Mouse (Mus musculus) adrenal gland, postnatal 4 days (tissue): ENCODE measurements around the gene Ift52. TPM values are rescaled to one million over a fixed set of nuclear protein-coding genes. Genes with fewer than 3 reads are reported as not detected.
"Not testable (repeated sequence)": the region's sequence is repeated elsewhere in the genome, so short reads cannot be mapped to it uniquely, and the experiment has no call there.

Experiments
- DNase-seq, 2 experiments: peaks; one replicate each; pipeline ENCODE4 v3.0.0; 2021 to 2022; ENCODE audit warnings: low spot score in 2 of 2, mixed read lengths in 2 of 2
- total RNA-seq, 2 experiments: library from RNA; stranded (reverse); gene quantifications; 2 replicates each; pipeline ENCODE4 v1.2.3; 2021

Ift52 gene
- total RNA-seq, 2 experiments from 2014 or later, result 56.6 to 62.0 TPM

DNA sequence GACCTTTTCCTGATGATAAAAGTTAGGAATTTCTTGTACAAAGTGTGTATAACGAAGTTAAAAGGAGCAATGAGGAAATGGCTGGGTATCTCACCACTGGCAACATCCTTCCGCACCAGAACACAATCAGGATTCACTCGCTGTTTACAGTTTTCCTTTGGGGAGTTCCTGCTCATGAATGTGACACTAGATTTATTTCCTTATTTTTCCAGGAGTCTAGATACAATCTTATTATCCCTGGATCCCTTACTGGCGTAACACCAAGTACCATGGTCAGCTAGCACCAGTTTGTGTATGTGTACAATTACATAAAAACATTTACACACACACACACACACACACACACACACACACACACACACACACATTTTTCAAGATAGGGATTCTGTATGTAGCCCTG is 9.9 kb upstream of the Ift52 start:
- DNase-seq, result no peak

DNA sequence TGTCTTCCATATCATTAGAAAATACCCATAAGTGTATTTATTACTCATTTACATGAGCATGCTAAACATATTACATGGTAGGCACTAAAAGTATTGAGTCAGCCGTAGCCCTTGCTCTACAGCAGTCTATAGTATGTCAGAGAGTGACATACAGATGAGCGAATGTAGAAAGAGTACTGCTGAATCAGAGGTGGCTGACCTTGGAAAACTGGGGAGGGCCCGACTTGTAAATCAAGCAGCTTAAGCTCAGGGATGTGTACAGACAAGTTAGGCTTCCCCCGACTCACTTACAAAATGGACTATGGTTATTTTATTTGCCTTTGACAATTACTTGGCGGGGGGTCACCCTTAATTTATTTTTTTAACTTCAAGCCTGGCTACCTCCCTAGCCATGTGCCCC is 14.1 kb downstream of the Ift52 start:
- no peak for DNase-seq

DNA sequence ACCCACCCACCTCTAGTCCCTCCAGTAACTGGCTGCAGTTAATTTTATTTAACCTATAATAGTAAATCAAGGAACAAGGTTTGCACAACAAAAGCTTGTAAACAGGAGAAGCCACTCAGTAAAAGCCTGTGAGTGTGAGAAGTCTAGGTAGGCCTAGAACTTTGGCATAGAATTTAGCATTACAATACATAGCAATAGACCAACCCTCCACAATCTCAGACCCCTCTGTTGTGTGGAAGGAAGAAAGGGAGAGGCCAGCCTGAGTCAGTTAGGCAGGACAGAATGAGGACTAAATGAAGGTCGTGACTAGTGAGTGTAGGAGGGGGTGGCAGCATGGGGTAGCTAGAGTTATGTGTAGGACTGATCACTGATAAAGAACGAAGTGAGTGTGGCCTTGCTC is 14.6 kb downstream of the Ift52 start:
- DNase-seq, result no peak

DNA sequence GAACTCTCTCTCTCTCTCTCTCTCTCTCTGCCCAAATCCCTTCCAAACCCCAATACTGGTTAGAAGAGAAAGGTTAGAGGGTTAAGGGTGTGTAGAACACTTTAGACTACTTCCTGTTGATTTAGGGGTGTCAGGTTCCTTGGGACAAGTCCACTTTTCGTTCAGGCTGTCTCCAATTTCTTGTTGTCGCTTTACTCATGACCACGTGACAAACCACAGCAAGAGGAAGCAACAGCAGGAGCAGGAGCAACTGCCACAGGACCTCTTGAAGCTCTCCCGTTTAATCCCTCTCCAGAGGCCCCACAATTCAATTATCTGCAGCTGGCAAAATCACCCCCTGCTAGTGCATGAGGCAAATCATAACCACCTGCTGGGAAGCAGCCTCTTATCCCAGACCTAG is 15.5 kb downstream of the Ift52 start:
- DNase-seq, result no peak

DNA sequence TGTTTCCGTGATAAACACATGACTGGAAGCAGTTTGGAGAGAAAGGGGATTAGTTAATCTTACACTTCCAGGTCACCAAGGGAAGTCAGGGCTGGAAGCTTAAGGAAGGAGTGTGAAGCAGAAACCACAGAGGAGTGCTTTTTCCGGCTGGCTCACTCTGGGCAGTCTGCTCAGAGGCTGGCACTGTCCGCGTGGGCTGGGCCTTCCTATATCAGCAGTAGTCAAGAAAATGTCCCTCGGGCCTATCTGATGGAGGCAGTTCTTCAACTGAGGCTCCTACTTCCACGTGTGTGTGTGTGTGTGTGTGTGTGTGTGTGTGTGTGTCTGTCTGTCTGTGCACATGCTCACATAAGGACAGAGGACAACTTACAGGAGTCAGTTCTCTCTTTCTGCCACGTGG is 22.8 kb downstream of the Ift52 start:
- DNase-seq, result no peak

DNA sequence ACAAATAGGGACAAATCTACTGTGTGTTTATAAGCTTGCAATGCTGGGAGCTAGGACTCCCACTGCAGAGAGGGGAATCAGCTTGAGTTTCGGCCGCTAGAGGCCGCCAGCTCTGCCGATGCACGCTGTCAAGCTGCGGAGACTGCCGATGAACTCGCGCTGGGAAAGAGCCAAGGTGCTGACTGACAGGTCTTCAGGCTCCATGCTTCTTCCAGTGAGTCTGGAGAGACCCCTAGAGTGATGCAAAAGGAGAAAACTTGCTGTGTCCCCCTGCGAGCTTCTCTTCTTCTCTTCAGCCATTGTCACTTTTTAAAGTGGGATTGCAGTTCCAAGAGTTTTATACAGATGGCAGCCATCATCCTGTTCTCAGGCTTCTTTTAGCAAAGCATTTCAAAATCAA is 31.0 kb downstream of the Ift52 start:
- DNase-seq, result peak; percentile 32 to 46

DNA sequence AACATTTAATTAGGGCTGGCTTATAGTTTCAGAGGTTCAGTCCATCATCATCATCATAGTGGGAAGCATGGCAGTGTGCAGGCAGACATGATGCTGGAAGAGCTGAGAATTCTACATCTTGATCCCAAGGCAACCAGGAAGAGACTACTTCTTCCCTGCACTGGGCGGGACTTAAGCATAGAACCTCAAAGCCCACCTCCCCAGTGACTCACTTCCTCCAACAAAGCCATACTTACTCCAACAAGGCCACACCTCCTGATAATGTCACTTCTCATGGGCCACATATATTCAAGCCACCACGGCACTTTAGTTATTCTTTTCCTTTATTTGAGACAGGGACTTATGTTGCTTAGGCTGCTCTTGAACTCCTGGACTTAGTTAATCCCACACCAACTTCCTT is 32.0 kb downstream of the Ift52 start:
- DNase-seq, result no peak

DNA sequence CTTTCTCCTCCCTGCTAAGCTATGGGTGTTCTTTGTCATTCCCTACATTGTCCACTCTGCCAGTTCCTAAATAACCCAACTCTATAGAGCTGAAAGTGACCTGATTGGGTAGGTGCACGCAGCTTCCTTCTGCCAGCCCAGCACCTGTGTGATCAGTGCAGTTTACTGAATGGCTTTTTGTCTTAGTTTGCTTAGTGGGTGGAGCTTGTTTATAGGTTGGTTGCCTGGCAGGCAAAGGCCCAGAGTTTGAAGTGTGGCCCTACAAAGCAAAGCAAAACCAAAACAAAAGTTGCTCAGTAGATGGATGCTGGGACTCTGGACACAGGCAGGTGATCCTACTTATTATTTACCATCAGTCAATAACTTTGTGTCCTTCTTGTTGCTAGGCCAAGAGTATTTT is 34.5 kb downstream of the Ift52 start:
- DNase-seq, result no peak

DNA sequence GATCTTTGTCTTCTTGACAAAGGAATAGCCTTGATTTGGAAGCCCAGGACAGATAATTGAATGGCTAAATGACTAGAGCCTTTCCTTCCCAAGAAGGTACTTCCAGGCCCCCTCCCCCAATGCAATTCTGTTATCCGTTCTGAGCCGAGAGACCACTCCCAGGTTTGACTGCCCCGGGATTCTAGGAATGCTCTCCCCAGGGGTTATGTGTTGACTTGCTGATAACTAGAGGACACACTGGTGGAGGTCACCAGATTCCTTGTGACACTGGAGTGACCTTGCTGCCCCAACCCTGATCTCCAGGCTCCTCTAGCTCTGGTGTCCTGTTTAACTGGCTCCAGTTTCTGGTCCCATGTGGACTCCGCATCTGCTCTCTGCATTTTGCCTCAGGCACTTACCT is 34.9 kb downstream of the Ift52 start:
- no peak for DNase-seq

DNA sequence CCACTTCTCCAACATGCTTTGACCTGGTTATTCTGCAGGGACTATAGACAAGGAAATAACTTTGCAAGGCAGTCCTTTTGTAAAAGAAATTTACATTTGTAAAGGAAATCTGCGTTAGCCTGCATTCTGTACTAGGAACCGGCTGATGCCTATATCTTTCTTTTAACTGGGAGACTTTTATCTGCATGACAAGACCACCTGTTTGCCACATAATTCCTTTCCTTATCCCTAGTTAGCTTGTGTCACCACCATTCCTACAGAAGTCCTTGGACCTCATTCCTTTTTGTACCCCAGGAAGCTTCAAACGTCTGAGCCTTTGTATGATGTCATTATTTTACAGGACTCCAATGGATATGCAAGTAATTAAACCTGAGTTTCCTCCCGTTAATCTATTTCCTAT is 35.7 kb downstream of the Ift52 start:
- no peak for DNase-seq

DNA sequence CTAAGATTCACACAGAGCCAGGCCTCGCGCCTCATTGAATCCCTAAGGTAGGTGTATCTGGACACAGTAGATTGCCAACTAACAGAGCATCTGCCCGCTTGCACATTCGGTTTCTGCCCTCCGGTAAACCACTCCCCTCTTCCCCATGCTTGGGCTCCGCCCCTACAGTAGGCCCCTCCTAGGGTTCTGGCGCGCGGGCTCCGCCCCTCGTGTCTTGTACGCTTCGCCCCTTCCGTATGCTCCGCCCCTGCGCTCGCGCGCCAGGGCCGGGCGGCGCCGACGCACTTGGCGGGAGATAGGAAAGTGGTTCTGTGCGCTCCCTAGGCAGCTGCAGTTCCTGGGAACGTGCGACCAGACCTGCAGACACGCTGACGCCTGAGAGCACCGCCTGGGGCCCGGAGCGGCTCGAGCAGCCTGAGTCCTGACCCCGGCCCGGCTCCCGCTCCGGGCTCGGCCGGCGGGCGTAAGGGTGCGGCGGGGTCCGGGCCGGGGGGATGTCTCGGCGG is 37.2 kb downstream of the Ift52 start, which contains the start of gene Mybl2:
Mybl2 (plus strand) TSS at position 353 of the 506 bp plus-strand sequence.
- DNase-seq, result peak; percentile 84 to 90

DNA sequence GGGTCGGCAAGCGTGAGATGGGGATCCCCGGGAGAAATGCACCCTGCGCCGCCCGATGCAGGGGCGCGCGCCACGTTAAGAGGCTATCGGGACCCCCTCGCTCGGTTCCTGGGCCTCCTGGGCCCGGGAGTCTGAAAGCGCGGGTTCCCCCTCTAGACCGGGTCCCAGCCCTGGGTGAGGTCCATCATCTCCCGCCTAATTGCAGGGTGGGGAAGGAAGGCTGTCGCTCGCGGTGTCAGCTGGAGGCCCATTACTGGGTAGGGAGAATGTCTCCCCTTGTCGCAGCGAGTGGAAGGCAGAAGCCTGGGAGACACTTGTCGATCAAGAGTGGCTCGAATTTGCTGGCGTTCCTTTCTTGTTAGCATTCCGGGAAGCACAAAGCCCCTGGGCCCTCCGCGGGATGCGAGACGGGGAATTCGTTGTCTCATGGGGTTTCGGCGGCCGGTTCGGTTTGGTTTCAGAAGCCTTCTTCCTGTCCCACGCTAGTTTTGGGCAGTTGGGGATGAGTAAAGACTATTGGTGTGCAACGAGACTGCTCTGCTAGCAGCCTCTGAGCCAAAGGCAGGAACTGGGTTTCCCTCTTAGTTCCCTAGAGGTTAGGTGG is 37.8 kb downstream of the Ift52 start:
- DNase-seq, result no peak

DNA sequence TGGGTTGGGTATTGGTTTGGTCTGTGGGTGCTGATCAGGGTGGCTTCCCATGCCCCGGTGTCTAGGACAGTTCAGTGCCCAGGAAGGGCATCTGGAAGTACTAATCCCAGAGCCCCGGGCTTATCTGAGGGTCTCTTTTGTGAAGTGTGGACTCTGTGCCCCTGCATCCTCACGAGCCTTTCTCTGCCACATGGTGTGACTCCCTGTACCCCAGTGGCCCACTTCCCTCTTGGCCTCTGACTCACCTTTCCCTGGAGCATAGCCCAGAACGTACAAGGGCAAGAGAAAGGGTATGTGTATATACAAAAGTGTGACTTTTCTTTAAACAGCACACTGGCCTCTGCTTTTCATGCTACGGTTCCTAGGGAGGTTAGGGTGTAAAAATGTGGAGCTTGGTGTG is 38.6 kb downstream of the Ift52 start:
- DNase-seq, result no peak

DNA sequence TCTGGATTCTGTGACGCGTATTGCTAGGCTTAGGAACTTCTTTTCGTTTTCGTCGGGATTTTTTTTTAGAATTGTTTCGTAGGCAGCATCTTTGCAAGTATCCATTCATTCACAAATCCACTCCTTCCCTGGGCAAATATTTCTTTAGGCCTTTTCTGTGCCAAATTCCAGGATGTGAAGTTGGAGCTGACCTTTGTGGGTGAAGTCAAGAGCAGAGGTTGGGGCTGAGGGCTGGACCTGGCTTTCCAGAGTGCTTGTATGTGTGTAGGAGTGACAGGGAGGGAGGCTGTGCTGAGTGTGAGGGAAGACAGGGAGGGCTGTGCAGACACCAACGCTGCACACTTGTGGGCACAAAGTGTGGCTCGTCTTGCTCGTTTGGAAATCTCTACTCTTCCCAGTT is 39.4 kb downstream of the Ift52 start:
- DNase-seq, result no peak

DNA sequence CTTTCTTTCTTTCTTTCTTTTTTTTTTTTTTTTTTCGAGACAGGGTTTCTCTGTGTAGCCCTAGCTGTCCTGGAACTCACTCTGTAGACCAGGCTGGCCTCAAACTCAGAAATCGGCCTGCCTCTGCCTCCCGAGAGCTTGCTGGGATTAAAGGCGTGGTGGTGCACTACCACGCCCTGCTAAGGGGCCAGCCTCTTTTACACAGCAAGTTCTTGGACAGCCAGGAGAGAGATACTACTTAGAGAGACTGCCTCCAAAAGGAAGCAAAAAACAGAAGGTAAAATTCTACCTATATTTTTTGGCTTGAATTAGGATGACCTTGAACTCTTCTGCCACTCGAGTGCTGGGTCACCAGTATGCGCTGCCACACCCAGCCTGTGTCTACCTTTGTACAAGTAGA is 41.8 kb downstream of the Ift52 start:
- not testable (repeated sequence) for DNase-seq

DNA sequence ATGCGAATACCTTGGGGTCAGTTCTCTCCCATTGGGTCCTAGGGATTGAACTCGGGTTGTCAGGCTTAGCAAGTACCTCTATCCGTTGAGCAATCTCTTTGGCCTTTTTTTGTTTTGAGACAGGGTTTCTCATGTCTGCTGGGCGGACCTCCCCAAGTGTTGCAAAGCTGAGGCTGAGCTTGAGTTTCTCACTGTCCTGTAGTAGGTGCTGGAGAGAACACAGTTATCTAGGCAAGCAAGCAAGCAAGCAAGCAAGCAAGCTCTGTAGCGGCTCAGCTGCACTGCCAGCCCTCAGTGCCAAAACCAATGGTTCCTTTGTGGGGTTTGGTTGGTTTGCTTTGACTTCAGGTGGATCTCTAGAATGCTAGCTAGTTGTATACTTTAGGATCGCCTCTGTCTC is 43.5 kb downstream of the Ift52 start:
- no peak for DNase-seq

DNA sequence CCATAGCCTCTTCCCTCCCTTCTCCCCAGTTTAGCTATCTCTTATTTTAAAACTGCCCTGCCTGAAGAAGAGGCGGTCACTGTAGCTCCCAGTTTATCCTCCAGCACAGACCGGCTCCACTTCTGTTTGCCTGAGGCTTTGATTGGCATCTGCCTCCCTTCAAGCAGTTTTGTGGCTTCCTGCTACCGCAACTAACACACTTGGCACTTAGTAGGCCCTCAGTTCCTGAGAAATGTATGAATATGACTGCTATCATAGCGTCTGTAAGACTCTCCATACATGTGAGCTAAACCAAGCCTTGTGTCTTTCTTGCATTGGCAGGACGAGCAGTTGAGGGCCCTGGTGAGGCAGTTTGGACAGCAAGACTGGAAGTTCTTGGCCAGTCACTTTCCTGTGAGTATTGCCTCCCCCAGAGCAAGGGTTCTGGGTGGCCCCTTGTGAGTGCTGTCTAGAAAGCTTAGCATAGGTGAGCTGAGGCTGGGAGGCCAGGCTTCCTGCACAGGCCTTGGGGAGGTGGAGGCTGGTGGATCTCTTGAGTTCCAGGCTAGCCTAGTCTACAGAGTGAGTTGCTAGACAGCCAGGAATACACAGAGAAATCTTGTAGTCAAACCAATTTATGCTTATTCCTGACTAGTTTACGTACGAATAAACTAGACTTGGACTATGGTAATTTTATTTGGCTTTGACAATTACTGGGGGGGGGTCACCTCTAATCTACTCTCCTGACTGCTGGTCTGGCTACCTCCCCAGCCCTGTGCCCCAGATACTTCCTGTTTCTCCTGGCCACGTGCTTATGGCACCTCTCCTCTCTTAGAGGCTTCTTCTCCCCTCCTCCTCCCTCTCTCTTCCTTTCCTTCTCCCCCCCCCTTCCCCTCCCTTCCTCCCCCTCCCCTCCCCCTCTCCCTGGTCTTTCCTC is 44.3 kb downstream of the Ift52 start:
- no peak for DNase-seq

DNA sequence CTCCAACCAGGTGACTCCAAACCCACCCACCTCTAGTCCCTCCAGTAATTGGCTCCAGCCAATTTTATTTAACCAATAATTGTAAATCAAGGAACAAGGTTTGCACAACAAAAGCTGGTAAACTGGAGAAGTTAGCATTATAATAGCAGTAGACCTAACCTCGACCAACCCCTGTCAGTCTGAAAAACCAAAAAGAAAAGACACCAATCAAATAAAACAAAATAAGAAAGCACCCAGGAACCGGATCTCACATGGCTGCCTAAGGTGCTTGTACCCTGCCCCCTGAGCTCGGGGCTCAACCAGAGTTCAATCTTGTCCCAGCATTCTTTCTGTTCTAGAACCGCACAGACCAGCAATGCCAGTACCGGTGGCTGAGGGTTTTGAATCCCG is 45.0 kb downstream of the Ift52 start:
- DNase-seq, result no peak

DNA sequence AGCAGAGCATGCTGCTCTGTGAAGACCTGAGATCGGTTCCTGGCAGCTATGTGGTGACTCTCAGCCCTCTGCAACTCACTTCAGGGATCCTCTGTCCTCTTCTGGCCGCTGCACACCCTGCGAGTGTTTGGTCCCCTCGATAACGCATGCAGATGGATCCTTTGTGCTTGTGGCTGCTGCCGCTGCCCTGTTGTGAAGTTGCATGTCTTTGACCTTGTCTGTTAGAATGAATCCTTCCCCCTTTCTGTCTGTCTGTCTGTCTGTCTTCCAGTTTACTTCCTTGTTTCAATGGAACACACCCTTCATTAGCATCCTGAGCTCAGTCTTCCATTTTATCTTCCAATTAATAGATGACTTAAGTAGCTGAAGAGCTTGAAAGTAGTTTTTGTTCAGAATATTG is 49.2 kb downstream of the Ift52 start:
- DNase-seq, result no peak

DNA sequence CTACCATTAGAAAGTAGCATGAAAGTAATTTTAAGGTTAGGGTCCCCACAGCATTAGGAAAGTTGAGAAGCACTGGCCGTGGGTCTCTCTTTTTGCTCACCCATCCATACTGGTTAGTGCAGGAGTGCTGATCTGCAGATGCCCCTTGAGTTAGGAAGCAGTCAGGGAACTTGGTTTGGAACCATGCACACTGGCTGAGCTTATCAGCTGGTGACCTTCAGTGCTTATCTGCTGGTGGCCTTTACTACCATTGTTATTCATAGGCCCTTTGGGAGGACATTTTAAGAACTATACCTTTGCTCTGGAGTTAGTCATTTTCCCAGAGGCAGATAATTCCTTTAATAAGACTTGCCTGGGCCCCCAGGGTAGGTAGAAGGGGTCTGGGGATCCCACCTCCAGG is 50.1 kb downstream of the Ift52 start:
- no peak for DNase-seq

DNA sequence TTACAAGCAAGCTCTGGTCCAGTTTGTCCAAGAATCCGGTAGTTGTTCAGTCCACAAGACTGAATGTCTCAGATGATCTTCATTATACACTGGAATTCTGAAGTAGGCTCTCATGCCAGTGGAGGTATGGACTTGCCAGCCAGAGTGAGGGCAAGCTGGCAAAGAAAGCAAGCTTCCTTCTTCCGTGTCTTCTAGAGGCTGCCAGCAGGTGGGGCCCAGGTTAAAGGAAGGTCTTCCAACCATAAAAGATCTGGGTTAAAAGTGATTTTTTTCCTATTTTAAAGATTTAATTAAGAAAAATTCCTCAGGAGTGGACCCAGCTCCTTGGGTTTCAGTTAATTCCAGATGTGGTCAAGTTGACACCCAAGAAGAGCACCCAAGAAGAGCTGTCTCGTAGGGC is 53.1 kb downstream of the Ift52 start:
- DNase-seq, result no peak

DNA sequence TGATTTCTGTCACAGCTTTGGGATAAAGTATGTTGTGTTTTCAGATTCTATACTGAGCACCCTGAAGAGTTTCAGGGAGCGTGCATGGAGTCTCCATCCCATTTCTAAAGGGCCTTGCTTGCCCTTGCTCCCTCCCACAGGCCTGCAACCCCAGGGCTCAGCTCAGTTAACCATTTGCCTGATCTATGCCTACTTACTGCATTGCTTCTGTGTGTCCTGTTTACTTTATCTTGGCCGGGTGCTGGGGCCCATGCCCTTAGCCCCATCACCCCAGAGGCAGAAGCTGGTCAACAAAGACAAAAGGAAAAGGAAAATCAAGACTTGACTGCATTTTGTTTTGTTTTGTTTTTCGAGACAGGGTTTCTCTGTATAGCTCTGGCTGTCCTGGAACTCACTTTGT is 54.4 kb downstream of the Ift52 start:
- DNase-seq, result no peak
